Mouse (Mus musculus) neutrophil, adult 83 days (primary cell): Measurements from ENCODE around the gene Taf6l. TPM values are rescaled to one million over a fixed set of nuclear protein-coding genes. Genes with fewer than 3 reads are reported as not detected.

Experiments used
- total RNA-seq, 2 experiments: library from RNA; stranded (reverse); gene quantifications; one replicate each; pipeline ENCODE4 v1.2.4; 2023

The Taf6l gene
- 10 to 100 TPM; 12.6 to 14.4 TPM for total RNA-seq

GRCm38 (mm10) chr19:8786008-8786781 lies at the start of gene Taf6l:
Taf6l (minus strand) TSS chr19:8786417.

GRCm38 (mm10) chr19:8829660-8830059 lies 43.4 kb upstream of the Taf6l start, which contains the start of gene AC129217.1:
AC129217.1 (plus strand) TSS chr19:8829773.

DNA sequence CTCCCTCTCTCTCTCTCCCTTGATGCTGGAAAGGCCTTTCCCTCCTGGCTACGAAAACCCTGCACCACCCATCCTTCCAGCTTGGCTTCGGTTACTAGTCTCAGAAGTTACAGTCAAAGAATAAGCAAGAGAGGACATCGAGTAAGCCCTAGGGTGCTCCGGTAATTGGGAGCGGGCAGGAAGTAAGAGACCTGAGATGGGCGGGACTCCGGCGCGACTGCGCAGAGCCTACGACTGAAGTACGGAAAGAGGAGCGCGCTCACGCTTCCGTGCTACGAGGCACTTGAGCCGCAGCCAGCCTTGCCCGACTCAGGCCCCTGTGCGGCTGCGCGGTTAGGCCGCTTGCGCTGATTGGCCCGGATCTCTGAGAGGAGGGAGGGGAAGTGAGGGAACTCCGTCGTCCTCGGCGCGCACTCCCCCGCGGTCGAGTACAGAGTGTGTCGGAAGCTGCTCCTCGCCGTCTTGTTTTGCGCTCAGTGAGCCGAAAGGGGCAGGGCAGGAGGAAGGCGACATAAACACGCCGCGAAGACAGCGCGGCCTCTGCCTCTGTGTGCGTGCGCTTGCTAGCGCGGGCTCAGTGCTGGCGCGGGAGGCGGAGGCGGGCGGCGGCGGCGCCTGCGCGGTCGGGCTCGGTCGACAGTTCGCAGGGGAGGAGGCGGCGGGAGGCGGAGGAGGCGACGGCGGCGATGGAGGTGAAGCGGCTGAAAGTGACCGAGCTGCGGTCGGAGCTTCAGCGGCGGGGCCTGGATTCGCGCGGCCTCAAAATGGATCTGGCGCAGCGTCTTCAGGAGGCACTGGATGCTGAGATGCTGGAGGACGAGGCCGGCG lies 33.6 kb upstream of the Taf6l start, which contains the start of gene Hnrnpul2:
Gene Hnrnpul2 (plus strand): TSS at position 415 of the 828 bp plus-strand sequence.

DNA sequence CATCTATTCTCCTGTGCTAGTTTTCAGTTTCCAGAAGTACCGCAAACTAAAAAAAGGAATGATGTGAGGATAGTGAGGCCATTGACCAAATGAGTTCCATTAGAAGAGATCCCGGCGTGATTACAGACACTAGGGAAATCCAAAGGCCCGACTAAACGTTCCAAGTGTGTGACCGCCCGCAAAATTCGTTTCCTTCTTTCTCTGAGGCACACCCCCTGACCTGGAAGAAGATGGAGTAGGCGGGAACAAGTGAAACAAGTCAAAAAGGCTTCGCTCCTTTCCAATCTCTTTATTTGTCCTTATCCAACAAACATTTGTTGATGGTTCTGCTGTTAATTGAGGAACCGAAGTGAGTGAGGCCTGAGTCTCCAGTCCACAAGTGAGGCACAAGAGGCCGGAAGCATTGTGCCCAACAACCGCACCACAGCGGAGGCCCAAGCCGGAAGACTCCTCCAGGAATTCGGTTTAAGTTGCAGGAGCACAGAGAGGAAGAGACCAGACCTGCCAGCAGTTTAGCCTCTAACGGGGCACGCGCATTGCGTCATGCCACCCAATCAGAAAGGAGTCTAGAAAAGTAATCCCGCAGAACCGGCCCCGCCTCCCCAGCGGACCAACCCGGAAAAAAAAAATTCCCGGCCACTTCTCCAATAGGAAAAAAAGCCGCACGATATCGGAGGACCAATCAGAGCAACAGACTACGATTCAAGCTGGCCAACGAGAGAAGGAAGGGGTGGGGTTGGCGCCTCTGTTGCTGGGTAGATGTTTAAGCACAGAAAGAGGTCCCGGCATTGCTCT lies 32.8 kb upstream of the Taf6l start, which contains the start of gene Ttc9c:
Gene Ttc9c (minus strand): TSS at position 533 of the 795 bp plus-strand sequence.

GRCm38 (mm10) chr19:8802130-8802821 lies 16.1 kb upstream of the Taf6l start, which contains the start of gene Zbtb3:
Zbtb3 (plus strand) TSS chr19:8802555.

DNA sequence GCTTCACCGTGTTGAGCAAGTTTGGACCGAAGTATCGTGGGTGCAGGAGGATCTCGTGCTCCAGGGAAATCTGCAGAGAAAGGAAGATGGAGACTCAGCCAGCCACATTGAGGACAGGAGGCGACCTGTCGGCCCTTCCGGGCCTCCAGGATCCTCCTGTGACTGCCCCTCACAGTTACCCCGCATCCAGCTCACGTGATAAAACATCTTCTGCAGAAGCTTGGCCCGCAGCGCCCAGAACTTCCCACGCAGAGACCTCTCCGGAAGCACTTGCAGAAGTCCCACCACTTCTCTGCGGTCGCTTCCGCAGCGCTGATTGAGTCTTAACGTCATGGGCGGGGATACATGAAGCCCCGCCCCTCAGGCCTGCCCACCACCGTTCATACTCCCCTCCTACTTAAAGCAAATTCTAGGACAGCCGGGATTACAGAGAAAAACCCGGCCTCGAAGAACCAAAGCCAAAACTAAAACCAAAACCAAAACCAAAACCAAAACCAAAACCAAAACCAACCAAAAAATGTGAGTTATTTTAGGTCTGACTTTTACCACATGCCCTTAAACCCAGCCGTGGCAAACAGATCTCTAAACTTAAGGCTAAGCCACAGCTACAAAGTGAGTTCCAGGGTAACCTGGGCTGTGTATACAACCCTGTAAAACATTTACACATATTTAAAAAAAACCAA lies 12.2 kb upstream of the Taf6l start, which contains the start of gene Polr2g:
Gene Polr2g (minus strand): TSS at position 314 of the 683 bp plus-strand sequence.

DNA sequence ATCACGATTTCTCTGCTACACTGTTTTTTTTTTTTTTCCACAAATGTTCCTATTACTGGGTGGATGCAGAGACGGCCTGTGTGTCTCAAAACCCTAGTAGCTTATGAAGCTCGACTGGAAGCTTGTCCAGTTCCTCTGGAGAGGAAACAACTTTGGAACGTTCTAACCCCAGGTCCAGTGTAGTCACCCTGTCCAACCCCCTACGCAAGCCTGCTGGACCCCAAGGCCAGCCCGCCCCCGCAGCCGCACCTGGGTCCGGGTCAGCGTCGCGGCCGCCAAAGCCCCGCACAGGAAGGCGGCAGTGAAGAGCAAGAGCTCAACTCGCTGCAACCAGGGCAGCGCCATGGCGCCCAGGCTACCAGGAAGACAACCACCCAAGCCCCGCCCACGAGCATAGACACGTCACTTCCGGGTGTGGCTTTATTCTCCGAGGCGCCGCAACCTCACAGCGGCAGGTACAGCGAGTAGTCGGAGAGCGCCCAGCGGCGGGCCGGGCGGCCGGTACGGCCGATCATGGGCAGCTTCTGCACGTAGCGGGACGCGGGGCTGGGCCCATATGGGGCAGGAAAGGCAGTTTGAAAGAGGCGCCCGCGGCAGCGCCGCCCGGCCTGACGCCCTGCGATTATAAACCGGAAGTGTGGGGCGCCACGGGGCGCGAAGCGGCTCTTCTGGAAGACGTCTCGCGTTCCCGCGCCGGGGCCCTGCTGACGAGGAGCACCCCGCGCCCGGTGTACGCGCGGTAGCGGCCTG lies 12.0 kb downstream of the Taf6l start, which contains the start of gene Tmem179b:
Gene Tmem179b (minus strand): TSS at position 382 of the 750 bp plus-strand sequence.

GRCm38 (mm10) chr19:8770567-8771270 lies 15.5 kb downstream of the Taf6l start, which contains the start of gene Tmem223:
Tmem223 (plus strand) TSS chr19:8770996.

DNA sequence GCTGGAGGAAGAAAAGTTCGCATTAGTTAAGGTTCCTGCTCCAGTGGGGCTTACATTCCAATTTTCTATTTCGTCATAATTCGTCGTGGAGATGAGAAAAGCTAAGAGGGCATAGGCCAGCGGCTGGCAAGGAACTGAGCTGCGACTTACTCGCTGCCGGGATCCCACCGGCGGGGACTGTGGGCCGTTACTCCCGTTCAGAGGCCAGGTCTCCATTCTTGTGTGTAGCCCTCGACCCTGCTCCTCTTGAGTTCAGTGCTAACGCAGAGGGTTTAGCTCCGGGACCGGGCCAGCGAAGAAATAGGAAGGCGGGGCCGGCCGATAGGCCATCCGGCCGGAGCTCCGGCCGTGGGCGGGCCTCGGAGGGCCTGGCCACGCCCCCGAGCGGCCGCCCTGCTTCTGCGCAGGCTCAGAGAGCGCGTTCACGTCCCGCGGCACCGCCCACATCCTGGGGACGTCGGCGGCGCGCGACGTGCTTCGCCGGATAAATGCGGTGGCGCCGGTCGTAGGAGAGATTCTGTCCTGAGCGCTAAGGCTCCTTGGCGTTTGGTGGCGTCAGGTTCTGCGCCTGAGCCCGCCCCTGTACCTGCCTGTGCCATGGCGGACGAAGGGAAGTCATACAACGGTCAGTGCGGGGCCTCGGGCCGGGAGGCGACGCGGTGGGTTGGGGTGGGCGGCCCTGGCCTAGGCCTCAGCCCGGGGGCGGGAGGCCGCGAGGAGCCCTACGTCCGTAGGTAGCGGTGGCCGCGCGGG lies 29.4 kb downstream of the Taf6l start, which contains the start of gene Nxf1:
Gene Nxf1 (plus strand): TSS at position 439 of the 753 bp plus-strand sequence.

DNA sequence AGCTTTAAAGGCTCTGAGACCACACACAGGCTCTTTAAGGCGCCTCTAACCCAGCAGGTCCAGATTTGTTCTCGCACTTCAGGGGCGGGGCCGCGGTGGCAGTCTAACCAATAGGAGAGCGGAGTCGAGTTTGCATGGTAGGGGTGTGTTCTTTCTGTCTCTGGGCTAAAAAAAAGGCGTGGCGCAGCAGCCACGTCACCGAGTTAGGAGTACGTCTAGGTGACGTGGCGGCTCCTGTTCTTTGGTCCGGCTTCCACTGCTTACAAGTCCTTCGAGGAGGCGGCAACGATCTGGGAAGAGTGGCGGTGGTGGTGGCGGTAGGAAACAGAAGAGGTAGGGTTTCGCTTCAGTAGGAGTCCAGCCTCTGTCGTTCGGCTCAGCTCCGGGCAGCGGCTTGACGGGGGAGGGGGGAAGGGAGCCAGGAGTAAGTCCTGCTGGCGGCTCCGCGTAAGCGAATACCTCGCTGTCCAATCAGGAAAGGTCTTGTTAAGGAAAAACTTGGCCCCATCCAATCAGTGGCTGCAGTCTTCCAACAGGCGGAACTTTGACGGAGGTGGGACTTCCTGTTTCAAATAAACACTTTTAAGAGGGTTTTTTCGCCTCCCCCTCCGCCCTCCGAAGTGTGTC lies 44.9 kb downstream of the Taf6l start, which contains the start of gene Stx5a:
Gene Stx5a (plus strand): TSS at position 171 of the 627 bp plus-strand sequence.

DNA sequence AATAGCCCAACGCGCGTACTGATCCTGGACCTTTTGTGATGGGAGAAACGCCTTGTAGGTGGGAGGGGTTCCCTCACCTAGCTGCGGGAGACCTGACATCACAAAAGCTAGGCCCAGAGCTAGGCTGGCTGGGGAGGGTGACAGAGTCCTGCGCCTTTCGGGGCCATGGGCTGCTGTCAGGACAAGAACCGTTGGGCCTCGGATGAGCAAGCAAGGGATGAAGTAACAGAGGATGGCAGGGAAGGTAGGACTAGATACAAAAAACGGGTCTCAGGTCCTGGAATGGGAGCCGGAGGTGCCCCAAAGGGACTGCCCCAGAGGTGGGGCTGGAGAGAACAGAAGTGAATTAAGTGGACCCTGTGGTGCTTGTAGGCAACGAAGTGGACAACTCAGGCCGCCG lies 45.6 kb downstream of the Taf6l start, which contains the start of gene 1700092M07Rik:
Gene 1700092M07Rik (plus strand): TSS at position 116 of the 400 bp plus-strand sequence.

GRCm38 (mm10) chr19:8735389-8736159 lies 50.6 kb downstream of the Taf6l start, which contains the start of gene Wdr74:
Wdr74 (plus strand) TSS chr19:8735827.

Other genes with a start within 250 kb of the Taf6l start
- gene Slc22a8, start 195.2 kb downstream of the Taf6l start, total RNA-seq: not detected
- gene Slc22a6, start 168.4 kb downstream of the Taf6l start, total RNA-seq: not detected
- under 1 TPM; 0.07 to 0.39 TPM for gene Chrm1, start 122.6 kb downstream of the Taf6l start, total RNA-seq
- 100 to 1,000 TPM; 110 to 140 TPM for gene Slc3a2, start 63.0 kb downstream of the Taf6l start, total RNA-seq
- gene Wdr74, start 50.6 kb downstream of the Taf6l start, total RNA-seq: 10 to 100 TPM; 18.5 to 22.5 TPM
- 1 to 10 TPM in 1 of 2 experiments, not detected in 1; 1.6 TPM for gene 1700092M07Rik, start 45.7 kb downstream of the Taf6l start, total RNA-seq
- gene Stx5a, start 45.0 kb downstream of the Taf6l start, total RNA-seq: 10 to 100 TPM; 95.0 to 99.4 TPM
- gene Nxf1, start 29.3 kb downstream of the Taf6l start, total RNA-seq: 100 to 1,000 TPM; 148 to 149 TPM
- gene Tmem223, start 15.4 kb downstream of the Taf6l start, total RNA-seq: 10 to 100 TPM; 24.2 to 30.1 TPM
- gene Tmem179b, start 11.9 kb downstream of the Taf6l start, total RNA-seq: 10 to 100 TPM; 81.5 to 81.7 TPM
- gene Polr2g, start 12.2 kb upstream of the Taf6l start, total RNA-seq: 10 to 100 TPM; 42.9 to 43.0 TPM
- 1 to 10 TPM; 1.1 to 1.4 TPM for gene Zbtb3, start 16.1 kb upstream of the Taf6l start, total RNA-seq
- 10 to 100 TPM; 25.6 to 25.7 TPM for gene Ttc9c, start 32.9 kb upstream of the Taf6l start, total RNA-seq
- gene Hnrnpul2, start 33.6 kb upstream of the Taf6l start, total RNA-seq: 10 to 100 TPM; 91.2 to 95.0 TPM
- 10 to 100 TPM in 1 of 2 experiments, 1 to 10 TPM in 1; 3.1 to 11.6 TPM for gene AC129217.1, start 43.4 kb upstream of the Taf6l start, total RNA-seq
- gene Bscl2, start 51.0 kb upstream of the Taf6l start, total RNA-seq: 10 to 100 TPM; 57.2 to 57.4 TPM
- under 1 TPM in 1 of 2 experiments, not detected in 1; 0.33 TPM for gene Gng3, start 52.8 kb upstream of the Taf6l start, total RNA-seq
- under 1 TPM in 1 of 2 experiments, not detected in 1; 0.13 TPM for gene Lrrn4cl, start 64.4 kb upstream of the Taf6l start, total RNA-seq
- gene Ubxn1, start 85.1 kb upstream of the Taf6l start, total RNA-seq: 10 to 100 TPM; 92.2 to 94.2 TPM
- gene Uqcc3, start 94.5 kb upstream of the Taf6l start, total RNA-seq: 10 to 100 TPM; 17.8 to 24.6 TPM
- 10 to 100 TPM in 1 of 2 experiments, 1 to 10 TPM in 1; 5.4 to 17.3 TPM for gene Lbhd1, start 97.3 kb upstream of the Taf6l start, total RNA-seq
- not detected for gene Gm49403, start 97.5 kb upstream of the Taf6l start, total RNA-seq
- gene 1810009A15Rik, start 102.4 kb upstream of the Taf6l start, total RNA-seq: 10 to 100 TPM; 19.4 to 31.7 TPM
- gene Gm49416, start 102.5 kb upstream of the Taf6l start, total RNA-seq: 10 to 100 TPM in 1 of 2 experiments, not detected in 1; 10.3 TPM
- 10 to 100 TPM; 15.0 to 15.1 TPM for gene Ints5, start 106.6 kb upstream of the Taf6l start, total RNA-seq
- 10 to 100 TPM; 88.6 to 94.6 TPM for gene Ganab, start 111.7 kb upstream of the Taf6l start, total RNA-seq
- gene B3gat3, start 134.0 kb upstream of the Taf6l start, total RNA-seq: 10 to 100 TPM; 39.8 to 40.9 TPM
- 1 to 10 TPM; 2.4 to 3.1 TPM for gene Rom1, start 142.9 kb upstream of the Taf6l start, total RNA-seq
- gene Eml3, start 143.1 kb upstream of the Taf6l start, total RNA-seq: 10 to 100 TPM; 46.2 to 51.1 TPM
- 100 to 1,000 TPM; 106 to 109 TPM for gene Mta2, start 155.5 kb upstream of the Taf6l start, total RNA-seq
- gene Tut1, start 167.4 kb upstream of the Taf6l start, total RNA-seq: 1 to 10 TPM; 7.5 to 8.5 TPM
- 100 to 1,000 TPM; 131 to 159 TPM for gene Eef1g, start 180.6 kb upstream of the Taf6l start, total RNA-seq
- 100 to 1,000 TPM; 396 to 493 TPM for gene Ahnak, start 202.9 kb upstream of the Taf6l start, total RNA-seq